Mouse (Mus musculus): ENCODE data around the gene Tomm40. TPM values are rescaled to one million over a fixed set of nuclear protein-coding genes. Genes with fewer than 3 reads are reported as not detected.
A peak's percentile ranks its signal among the peaks of the same experiment; 100 is the strongest.

Gene Tomm40
- total and polyA plus RNA-seq, 2 experiments from 2014 or later, result 151 to 172 TPM

- ATAC-seq (peak; percentile 30; the same call in 1 of the 2 replicates), DNase-seq (ENCODE audit: low spot score) (no peak)
- TF ChIP-seq CTCF (IDR thresholded peaks at IDR 0.05; ENCODE audit: low read depth), result no peak
These were observed 40.9 kb upstream of the Tomm40 start for GRCm38 (mm10) chr7:19755851-19756786.

GRCm38 (mm10) chr7:19755008-19755407 lies 39.8 kb upstream of the Tomm40 start:
- no peak overlapping the region for H3K4me3 ChIP-seq (ENCODE audit: low read length)
- no peaks in the 10 kb centered on the region for H3K9me3 ChIP-seq (ENCODE audit: low read length)
- H3K27ac ChIP-seq, result no peak overlapping the region
- no peak for TF ChIP-seq CTCF (IDR thresholded peaks at IDR 0.05; ENCODE audit: low read depth)
- H3K27me3 ChIP-seq (ENCODE audit: insufficient read depth, low read length), result no peaks in the 10 kb centered on the region
- H3K9ac ChIP-seq (replicated peaks; ENCODE audit: low read length), result no peak overlapping the region
- ATAC-seq, result no peak
- DNase-seq (ENCODE audit: low spot score), result no peak
- peaks cover 6% of the 10 kb centered on the region for H3K4me1 ChIP-seq (ENCODE audit: insufficient read depth, low read length)
- no peak overlapping the region for H3K4me2 ChIP-seq (ENCODE audit: low read depth, low read length)
- WGBS, result 79% methylated on average over 2 of the region's 2 CpGs
- no peaks in the 10 kb centered on the region for H3K36me3 ChIP-seq (ENCODE audit: insufficient read depth, low read length)

More at GRCm38 (mm10) chr7:19755851-19756786, 40.9 kb upstream of the Tomm40 start:
- no peaks in the 10 kb centered on the region for H3K36me3 ChIP-seq (ENCODE audit: insufficient read depth, low read length)
- 71% methylated on average over 23 of the region's 24 CpGs for WGBS
- no peak overlapping the region for H3K4me2 ChIP-seq (ENCODE audit: low read depth, low read length)
- H3K4me3 ChIP-seq (ENCODE audit: low read length), result no peak overlapping the region
- H3K4me1 ChIP-seq (ENCODE audit: insufficient read depth, low read length), result no peaks in the 10 kb centered on the region
- no peaks in the 10 kb centered on the region for H3K9me3 ChIP-seq (ENCODE audit: low read length)
- no peaks in the 10 kb centered on the region for H3K27me3 ChIP-seq (ENCODE audit: insufficient read depth, low read length)
- no peak overlapping the region for H3K9ac ChIP-seq (replicated peaks; ENCODE audit: low read length)
- H3K27ac ChIP-seq, result 0 out of 2 replicates have a peak overlapping the region, but pooled peaks have one; percentile 7

DNA sequence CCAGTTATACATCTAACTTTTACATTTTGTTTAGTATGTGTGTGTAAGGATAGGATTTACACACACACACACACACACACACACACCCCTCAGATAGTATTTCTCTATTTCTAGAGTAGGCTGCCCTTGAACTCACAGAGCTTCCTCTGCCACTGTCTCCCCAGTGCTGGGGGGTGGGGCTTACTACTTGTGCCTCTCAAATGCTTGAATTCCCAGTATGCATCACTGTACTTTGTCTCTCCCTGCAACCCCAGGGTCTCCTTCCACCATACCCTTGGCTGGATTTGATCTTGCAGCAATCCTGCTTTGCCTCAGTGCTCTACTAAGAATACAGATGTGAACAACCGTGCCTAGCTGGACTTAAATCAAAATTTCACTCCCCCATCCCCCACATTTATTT lies 38.8 kb upstream of the Tomm40 start:
- no peaks in the 10 kb centered on the region for H3K9me3 ChIP-seq (ENCODE audit: low read length)
- H3K4me2 ChIP-seq (ENCODE audit: low read depth, low read length), result no peak overlapping the region
- no peaks in the 10 kb centered on the region for H3K27me3 ChIP-seq (ENCODE audit: insufficient read depth, low read length)
- H3K4me3 ChIP-seq (ENCODE audit: low read length), result no peak overlapping the region
- ATAC-seq (no peak), DNase-seq (ENCODE audit: low spot score) (no peak)
- H3K36me3 ChIP-seq (ENCODE audit: insufficient read depth, low read length), result no peaks in the 10 kb centered on the region
- no peak for TF ChIP-seq CTCF (IDR thresholded peaks at IDR 0.05; ENCODE audit: low read depth)
- no peak overlapping the region for H3K27ac ChIP-seq
- H3K9ac ChIP-seq (replicated peaks; ENCODE audit: low read length), result no peak overlapping the region
- 85% methylated on average over 1 of the region's 1 CpGs for WGBS
- peaks cover 6% of the 10 kb centered on the region for H3K4me1 ChIP-seq (ENCODE audit: insufficient read depth, low read length)

GRCm38 (mm10) chr7:19753587-19753986 lies 38.3 kb upstream of the Tomm40 start:
- DNase-seq (ENCODE audit: low spot score) (no peak), ATAC-seq (no peak)
- Histone ChIP-seq H3K9ac (replicated peaks; ENCODE audit: low read length) (no peak overlapping the region), H3K27ac (no peak overlapping the region), H3K9me3 (ENCODE audit: low read length) (no peaks in the 10 kb centered on the region), H3K4me2 (ENCODE audit: low read depth, low read length) (no peak overlapping the region), H3K27me3 (ENCODE audit: insufficient read depth, low read length) (no peaks in the 10 kb centered on the region), H3K4me1 (ENCODE audit: insufficient read depth, low read length) (peaks cover 8% of the 10 kb centered on the region), H3K36me3 (ENCODE audit: insufficient read depth, low read length) (no peaks in the 10 kb centered on the region), H3K4me3 (ENCODE audit: low read length) (no peak overlapping the region)
- 56% methylated on average over 7 of the region's 7 CpGs for WGBS
- no peak; the same call in 1 of the 2 replicates for TF ChIP-seq CTCF (IDR thresholded peaks at IDR 0.05; ENCODE audit: low read depth)

GRCm38 (mm10) chr7:19752652-19753051 lies 37.4 kb upstream of the Tomm40 start:
- H3K9me3 ChIP-seq (ENCODE audit: low read length), result no peaks in the 10 kb centered on the region
- ATAC-seq, result no peak
- 75% methylated on average over 8 of the region's 8 CpGs for WGBS
- no peak overlapping the region for H3K27ac ChIP-seq
- no peaks in the 10 kb centered on the region for H3K27me3 ChIP-seq (ENCODE audit: insufficient read depth, low read length)
- no peak for DNase-seq (ENCODE audit: low spot score)
- H3K9ac ChIP-seq (replicated peaks; ENCODE audit: low read length), result no peak overlapping the region
- H3K4me3 ChIP-seq (ENCODE audit: low read length), result no peak overlapping the region
- TF ChIP-seq CTCF (IDR thresholded peaks at IDR 0.05; ENCODE audit: low read depth), result peak; percentile 43
- no peaks in the 10 kb centered on the region for H3K36me3 ChIP-seq (ENCODE audit: insufficient read depth, low read length)
- peaks cover 17% of the 10 kb centered on the region for H3K4me1 ChIP-seq (ENCODE audit: insufficient read depth, low read length)
- no peak overlapping the region for H3K4me2 ChIP-seq (ENCODE audit: low read depth, low read length)

DNA sequence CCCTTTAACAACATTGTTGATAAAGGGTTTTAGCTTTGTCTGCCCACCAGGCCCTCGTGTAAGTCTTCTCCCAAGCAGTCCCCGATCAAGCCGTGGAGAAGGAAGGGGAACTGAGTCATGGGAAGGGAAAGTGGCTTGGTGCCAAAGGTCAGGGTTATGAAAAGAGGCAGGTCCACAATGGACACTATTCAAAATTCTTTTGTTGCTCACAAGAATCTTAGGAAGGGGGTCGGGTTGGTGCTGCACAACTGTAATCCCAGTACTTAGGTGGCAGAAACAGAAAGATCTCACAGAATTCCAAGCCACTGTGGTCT lies 35.8 kb upstream of the Tomm40 start:
- ATAC-seq (no peak), DNase-seq (ENCODE audit: low spot score) (no peak)
- TF ChIP-seq CTCF (IDR thresholded peaks at IDR 0.05; ENCODE audit: low read depth), result no peak
- peaks cover 25% of the 10 kb centered on the region for H3K4me1 ChIP-seq (ENCODE audit: insufficient read depth, low read length)
- no peak overlapping the region for H3K27ac ChIP-seq
- H3K9me3 ChIP-seq (ENCODE audit: low read length), result no peaks in the 10 kb centered on the region
- no peak overlapping the region for H3K4me3 ChIP-seq (ENCODE audit: low read length)
- H3K36me3 ChIP-seq (ENCODE audit: insufficient read depth, low read length), result no peaks in the 10 kb centered on the region
- WGBS, result 50% methylated on average over 4 of the region's 4 CpGs
- H3K27me3 ChIP-seq (ENCODE audit: insufficient read depth, low read length), result no peaks in the 10 kb centered on the region
- H3K9ac ChIP-seq (replicated peaks; ENCODE audit: low read length), result no peak overlapping the region
- H3K4me2 ChIP-seq (ENCODE audit: low read depth, low read length), result peak overlapping the region; percentile 91; the same call in 1 of the 2 replicates

Measured in hindbrain, postnatal 0 days (tissue).